Mouse (Mus musculus): ENCODE measurements around the gene Tec. TPM values are rescaled to one million over a fixed set of nuclear protein-coding genes. Genes with fewer than 3 reads are reported as not detected.

The Tec gene
- polyA plus RNA-seq, 1 experiment from 2014 or later, result 3.4 TPM

DNA sequence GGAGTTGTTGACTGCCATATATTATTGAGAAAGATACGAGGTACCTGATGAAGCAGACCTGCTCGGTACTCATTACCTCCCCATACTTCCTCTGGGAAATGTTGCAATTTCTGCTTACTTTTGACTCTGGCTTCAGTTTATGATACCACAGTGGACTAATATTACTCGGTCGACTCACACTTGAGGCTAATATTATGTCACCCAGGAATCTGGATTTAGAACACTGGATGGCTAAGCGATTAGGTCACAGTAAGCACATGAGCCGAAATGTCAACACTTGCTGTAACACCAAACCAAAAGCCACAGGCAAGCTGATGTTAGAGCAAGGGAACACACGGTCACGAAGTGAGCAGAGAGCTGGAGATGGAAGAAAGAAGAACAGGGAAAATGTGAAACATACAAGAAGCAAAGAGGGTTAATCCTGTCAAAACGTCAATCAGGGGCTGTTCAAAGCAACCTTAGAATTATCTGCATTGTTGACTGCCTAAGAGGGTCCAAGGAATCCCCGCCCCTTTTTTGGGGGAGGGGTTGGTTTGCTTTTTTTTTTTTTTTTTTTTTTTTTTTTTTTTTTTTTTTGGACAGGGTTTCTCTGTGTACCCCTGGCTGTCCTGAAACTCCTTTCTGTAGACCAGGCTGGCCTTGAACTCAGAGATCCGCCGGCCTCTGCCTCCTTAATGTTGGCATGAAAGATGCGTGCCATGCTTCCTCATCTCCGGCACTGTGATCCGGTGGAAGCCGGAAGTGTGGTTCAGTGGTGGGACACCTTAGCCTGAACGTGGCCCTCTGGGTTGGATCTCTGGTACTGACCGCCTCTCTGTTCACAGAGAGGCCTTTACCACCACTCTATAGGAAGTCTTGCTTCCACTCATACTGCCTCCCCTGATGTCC is 36.9 kb upstream of the Tec start:
- H3K4me2 ChIP-seq, result no peak overlapping the region
- H3K9me3 ChIP-seq, result no peaks in the 10 kb centered on the region
- H3K4me1 ChIP-seq (replicated peaks), result no peaks in the 10 kb centered on the region
- H3K9ac ChIP-seq (replicated peaks), result no peak overlapping the region
- H3K4me3 ChIP-seq (replicated peaks), result no peak overlapping the region
- H3K27ac ChIP-seq, result no peak overlapping the region
- ATAC-seq (ENCODE audit: insufficient number of reproducible peaks, insufficient read depth, low FRiP score, low TSS enrichment, low read depth), result no peak
- whole genome bisulfite sequencing, result 81% methylated on average over 18 of the region's 18 CpGs
- H3K36me3 ChIP-seq, result no peaks in the 10 kb centered on the region
- no peaks in the 10 kb centered on the region for H3K27me3 ChIP-seq

DNA sequence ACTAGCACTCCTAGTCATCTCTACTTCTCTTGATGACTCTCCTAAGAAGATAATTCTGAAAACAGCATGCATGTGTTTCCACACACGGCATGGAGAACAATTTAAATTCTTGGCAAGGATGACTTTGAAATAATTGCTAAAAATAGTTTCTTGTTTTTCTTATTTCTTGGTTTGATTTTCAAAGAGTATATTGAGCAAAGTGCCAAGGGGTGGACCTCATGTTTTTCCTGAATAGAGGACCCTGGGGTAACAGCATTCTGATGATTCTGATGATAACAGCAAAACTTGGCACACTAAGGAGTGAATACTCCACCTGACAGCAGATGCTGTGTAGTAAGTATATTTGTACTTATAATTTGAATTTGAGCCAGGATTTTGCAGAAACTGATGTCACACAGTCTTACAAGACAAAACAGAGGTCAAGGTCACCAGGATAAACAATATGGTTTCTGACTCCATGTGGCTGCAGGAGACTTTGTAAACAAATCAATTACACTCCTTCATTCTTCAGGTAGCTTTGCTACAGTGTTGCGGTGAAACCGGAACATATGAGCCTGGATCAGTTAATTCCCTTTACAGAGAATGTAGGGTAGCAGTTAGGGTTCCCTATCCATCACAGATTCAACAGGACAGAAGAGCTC is 34.7 kb upstream of the Tec start:
- 93% methylated on average over 3 of the region's 3 CpGs for WGBS
- no peaks in the 10 kb centered on the region for H3K27me3 ChIP-seq

DNA sequence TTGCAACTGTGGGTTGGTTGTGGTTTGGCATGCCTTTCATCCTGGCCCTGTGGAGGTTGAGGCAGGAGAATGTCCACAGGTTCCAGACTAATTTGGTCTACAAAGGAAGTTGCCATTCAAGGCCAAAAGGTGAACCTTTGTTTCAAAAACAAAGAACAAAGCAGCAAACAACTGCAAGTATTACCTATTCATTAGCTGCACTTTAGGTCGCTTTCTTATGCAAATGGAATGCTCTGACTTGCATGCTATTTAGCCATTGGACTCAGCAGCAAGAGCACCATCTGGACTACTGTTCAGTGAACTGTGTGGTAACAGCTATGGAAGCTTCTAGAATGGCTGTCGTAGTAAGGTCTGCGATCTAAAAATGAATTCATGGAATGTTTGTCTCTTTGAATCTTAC is 34.0 kb upstream of the Tec start:
- H3K4me1 ChIP-seq (replicated peaks), result no peaks in the 10 kb centered on the region
- H3K4me2 ChIP-seq, result no peak overlapping the region
- H3K4me3 ChIP-seq (replicated peaks), result no peak overlapping the region
- H3K27me3 ChIP-seq, result no peaks in the 10 kb centered on the region
- H3K27ac ChIP-seq, result no peak overlapping the region
- no peaks in the 10 kb centered on the region for H3K36me3 ChIP-seq
- no peak for ATAC-seq (ENCODE audit: insufficient number of reproducible peaks, insufficient read depth, low FRiP score, low TSS enrichment, low read depth)
- no peaks in the 10 kb centered on the region for H3K9me3 ChIP-seq
- WGBS, result 75% methylated on average over 3 of the region's 3 CpGs
- H3K9ac ChIP-seq (replicated peaks), result no peak overlapping the region

More for the DNA sequence above, 34.7 kb upstream of the Tec start:
- ATAC-seq (ENCODE audit: insufficient number of reproducible peaks, insufficient read depth, low FRiP score, low TSS enrichment, low read depth), result no peak
- Histone ChIP-seq H3K4me2 (no peak overlapping the region), H3K27ac (no peak overlapping the region), H3K9me3 (no peaks in the 10 kb centered on the region), H3K4me3 (replicated peaks) (no peak overlapping the region), H3K9ac (replicated peaks) (no peak overlapping the region), H3K4me1 (replicated peaks) (no peaks in the 10 kb centered on the region), H3K36me3 (no peaks in the 10 kb centered on the region)

DNA sequence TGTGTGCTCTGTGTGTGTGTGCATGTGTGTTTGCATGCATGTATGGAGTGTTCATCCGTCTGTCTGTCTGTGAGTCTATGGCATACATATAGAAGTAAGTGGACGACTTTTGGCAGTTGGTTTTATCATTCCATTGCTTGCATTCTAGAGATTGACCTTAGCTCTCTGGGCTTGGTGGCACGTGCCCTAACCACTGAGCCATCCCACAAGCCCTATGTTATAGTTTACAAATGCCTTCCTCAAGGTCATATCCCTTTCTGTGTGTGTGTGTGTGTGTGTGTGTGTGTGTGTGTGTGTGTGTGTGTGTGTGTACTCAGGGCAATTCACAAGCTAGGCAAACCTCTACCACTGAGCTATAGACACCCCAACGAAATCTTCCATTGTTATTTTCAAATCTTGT is 33.6 kb upstream of the Tec start:
- Histone ChIP-seq H3K4me1 (replicated peaks) (no peaks in the 10 kb centered on the region), H3K27me3 (no peaks in the 10 kb centered on the region), H3K4me2 (no peak overlapping the region), H3K9ac (replicated peaks) (no peak overlapping the region), H3K36me3 (no peaks in the 10 kb centered on the region), H3K9me3 (no peaks in the 10 kb centered on the region), H3K27ac (no peak overlapping the region), H3K4me3 (replicated peaks) (no peak overlapping the region)
- 85% methylated on average over 4 of the region's 4 CpGs for WGBS
- ATAC-seq (ENCODE audit: insufficient number of reproducible peaks, insufficient read depth, low FRiP score, low TSS enrichment, low read depth), result no peak

DNA sequence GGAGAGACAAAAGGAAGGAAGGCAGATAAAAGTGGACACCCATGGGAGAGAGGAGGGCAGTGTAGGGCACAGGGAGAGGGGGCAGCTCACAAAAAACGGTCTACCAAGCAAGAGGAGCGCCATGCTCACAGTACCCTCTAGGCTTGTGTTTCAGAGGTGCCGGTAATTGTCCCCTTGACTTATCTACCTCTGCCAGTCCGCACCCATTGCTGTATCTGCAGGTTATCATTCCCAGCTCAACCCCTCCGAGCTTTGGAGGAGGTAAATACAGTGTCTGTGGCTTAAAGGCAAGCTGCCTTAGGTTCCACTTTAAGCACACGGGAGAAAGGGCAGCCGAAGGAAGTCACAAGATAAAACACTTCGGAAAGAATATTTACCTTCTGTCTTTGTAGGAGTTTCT is 31.0 kb upstream of the Tec start:
- no peak overlapping the region for H3K27ac ChIP-seq
- no peaks in the 10 kb centered on the region for H3K9me3 ChIP-seq
- ATAC-seq (ENCODE audit: insufficient number of reproducible peaks, insufficient read depth, low FRiP score, low TSS enrichment, low read depth), result no peak
- WGBS, result 91% methylated on average over 8 of the region's 8 CpGs
- no peaks in the 10 kb centered on the region for H3K27me3 ChIP-seq
- H3K4me2 ChIP-seq, result no peak overlapping the region
- H3K9ac ChIP-seq (replicated peaks), result no peak overlapping the region
- H3K4me1 ChIP-seq (replicated peaks), result no peaks in the 10 kb centered on the region
- H3K4me3 ChIP-seq (replicated peaks), result no peak overlapping the region
- H3K36me3 ChIP-seq, result no peaks in the 10 kb centered on the region

DNA sequence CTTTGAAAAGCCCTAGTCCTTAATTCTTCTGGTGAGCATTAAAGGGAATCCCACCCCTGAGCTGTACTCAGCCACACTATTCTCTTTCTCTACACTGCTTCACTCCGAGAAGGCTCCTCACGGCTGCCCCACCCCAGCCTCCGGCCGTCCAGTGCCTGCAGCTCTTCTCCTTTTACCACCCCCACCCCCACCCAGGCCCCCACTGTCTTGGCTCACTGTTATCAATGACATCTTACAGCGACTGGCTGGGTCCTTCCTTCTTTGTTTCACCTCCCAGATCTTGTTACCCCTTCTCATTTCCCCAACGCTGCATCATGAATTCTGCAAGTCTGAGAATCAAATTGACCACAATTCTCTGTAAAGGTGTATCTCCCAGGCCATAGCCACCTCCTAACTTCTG is 29.7 kb upstream of the Tec start:
- WGBS, result 55% methylated on average over 6 of the region's 6 CpGs
- H3K4me2 ChIP-seq, result no peak overlapping the region
- ATAC-seq (ENCODE audit: insufficient number of reproducible peaks, insufficient read depth, low FRiP score, low TSS enrichment, low read depth), result no peak
- H3K4me1 ChIP-seq (replicated peaks), result no peaks in the 10 kb centered on the region
- no peak overlapping the region for H3K27ac ChIP-seq
- H3K27me3 ChIP-seq, result no peaks in the 10 kb centered on the region
- no peaks in the 10 kb centered on the region for H3K36me3 ChIP-seq
- H3K4me3 ChIP-seq (replicated peaks), result no peak overlapping the region
- H3K9ac ChIP-seq (replicated peaks), result no peak overlapping the region
- H3K9me3 ChIP-seq, result no peaks in the 10 kb centered on the region

DNA sequence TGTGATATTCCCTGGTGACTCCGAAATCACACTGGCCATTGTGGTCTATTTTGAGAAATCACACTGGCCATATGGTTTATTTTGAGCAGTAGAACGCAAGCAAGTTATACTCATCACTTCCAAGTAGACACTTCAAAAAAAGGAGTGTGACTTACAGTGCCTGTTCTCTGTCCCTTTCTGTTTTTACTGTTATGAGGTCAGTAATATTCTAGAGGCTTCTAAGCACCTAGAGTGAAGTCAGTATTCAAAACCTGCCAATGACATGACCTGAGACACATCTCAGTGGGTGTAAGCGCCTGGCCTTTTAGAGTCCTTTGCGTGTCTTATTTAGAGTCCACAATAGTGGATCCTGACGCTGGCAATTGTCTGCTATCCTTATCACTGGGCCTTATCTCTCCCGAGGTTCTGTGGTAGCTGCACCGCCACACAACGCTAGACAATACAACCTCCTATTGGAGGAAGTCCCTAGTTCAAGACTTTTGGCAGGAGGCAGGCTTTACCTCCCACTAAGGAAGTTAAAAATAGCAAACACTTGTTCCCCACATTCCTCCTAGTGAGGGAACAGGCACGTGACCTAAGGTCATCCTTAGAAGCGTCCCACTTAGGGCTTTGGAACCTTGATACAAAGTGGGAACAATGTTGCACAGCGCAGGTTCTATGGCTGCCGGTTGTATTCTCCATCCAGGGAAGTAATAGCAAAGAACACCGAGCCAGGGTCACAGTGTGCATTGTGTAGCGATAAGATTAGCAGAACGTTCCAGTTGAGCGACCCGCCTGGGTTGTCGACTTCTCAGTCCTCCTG is 28.4 kb upstream of the Tec start:
- H3K4me1 ChIP-seq (replicated peaks), result no peaks in the 10 kb centered on the region
- no peak overlapping the region for H3K4me3 ChIP-seq (replicated peaks)
- no peak for ATAC-seq (ENCODE audit: insufficient number of reproducible peaks, insufficient read depth, low FRiP score, low TSS enrichment, low read depth)
- no peak overlapping the region for H3K9ac ChIP-seq (replicated peaks)
- no peaks in the 10 kb centered on the region for H3K36me3 ChIP-seq
- no peaks in the 10 kb centered on the region for H3K27me3 ChIP-seq
- H3K27ac ChIP-seq, result no peak overlapping the region
- WGBS, result 87% methylated on average over 18 of the region's 18 CpGs
- no peak overlapping the region for H3K4me2 ChIP-seq
- H3K9me3 ChIP-seq, result no peaks in the 10 kb centered on the region

DNA sequence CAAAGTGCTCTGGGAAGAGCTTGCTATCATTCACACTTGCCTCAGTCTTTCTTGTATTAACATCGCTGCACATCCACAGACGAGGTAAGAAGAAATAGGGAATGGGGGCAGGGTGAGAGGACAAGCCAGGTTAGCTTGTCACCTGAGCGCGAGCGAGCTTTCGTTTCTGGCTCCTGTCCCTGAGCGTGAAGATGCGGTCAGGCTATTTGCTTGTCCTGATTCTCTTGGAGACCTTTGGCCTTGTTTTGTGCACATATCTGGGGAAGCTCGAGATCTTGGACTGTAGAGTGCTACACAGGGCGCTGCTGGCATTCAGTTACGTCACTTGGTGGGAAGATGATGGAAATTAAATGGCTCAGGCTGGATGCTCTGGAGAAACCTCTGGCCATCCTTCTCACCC is 27.0 kb upstream of the Tec start:
- no peak overlapping the region for H3K27ac ChIP-seq
- peaks cover 7% of the 10 kb centered on the region for H3K27me3 ChIP-seq
- H3K9me3 ChIP-seq, result no peaks in the 10 kb centered on the region
- no peaks in the 10 kb centered on the region for H3K4me1 ChIP-seq (replicated peaks)
- H3K4me2 ChIP-seq, result no peak overlapping the region
- H3K36me3 ChIP-seq, result no peaks in the 10 kb centered on the region
- no peak overlapping the region for H3K9ac ChIP-seq (replicated peaks)
- H3K4me3 ChIP-seq (replicated peaks), result no peak overlapping the region
- WGBS, result 93% methylated on average over 11 of the region's 11 CpGs
- ATAC-seq (ENCODE audit: insufficient number of reproducible peaks, insufficient read depth, low FRiP score, low TSS enrichment, low read depth), result no peak

DNA sequence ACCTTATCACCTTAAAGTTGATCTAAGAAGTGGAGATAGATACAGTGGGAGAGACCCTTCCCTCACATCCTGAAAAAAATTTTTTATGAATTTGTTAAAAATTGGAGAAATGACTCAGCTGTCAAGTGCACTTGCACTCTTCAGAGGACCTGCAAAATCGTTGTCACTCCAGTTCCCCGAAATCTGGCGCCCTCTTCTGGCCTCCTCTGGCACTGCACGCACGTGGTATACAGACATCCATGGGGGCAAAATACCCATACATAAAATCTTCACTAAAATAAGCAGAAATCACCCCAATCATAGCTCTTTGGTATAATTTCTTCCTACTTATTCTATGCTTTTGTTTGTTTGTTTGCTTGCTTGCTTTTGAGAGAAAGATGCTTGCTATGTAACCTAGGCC is 25.7 kb upstream of the Tec start:
- Histone ChIP-seq H3K36me3 (no peaks in the 10 kb centered on the region), H3K9ac (replicated peaks) (no peak overlapping the region), H3K27me3 (peaks cover 7% of the 10 kb centered on the region), H3K4me1 (replicated peaks) (peaks cover 3% of the 10 kb centered on the region), H3K27ac (no peak overlapping the region), H3K9me3 (no peaks in the 10 kb centered on the region), H3K4me2 (no peak overlapping the region), H3K4me3 (replicated peaks) (no peak overlapping the region)
- no peak for ATAC-seq (ENCODE audit: insufficient number of reproducible peaks, insufficient read depth, low FRiP score, low TSS enrichment, low read depth)
- WGBS, result 55% methylated on average over 5 of the region's 5 CpGs

DNA sequence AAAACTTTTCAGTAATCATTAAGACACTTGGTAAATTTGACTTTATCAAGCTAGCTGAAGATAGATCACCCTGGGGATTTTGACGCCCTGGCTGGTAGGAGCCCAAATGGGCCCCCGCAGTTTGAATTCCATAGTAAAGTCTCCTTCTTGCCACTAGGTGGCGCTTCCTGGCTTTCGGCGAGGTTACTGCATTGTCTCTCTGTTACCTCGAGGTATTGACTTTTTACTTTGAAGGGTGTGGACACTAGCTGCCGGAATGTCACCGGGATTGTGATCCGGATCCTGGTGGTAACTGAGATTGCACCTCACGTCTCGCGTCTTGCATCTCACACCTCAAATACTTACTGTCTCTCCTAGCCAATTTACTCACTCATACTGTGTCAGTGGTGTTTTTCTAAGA is 23.3 kb upstream of the Tec start:
- Histone ChIP-seq H3K27me3 (peaks cover 7% of the 10 kb centered on the region), H3K27ac (no peak overlapping the region), H3K36me3 (no peaks in the 10 kb centered on the region), H3K9me3 (no peaks in the 10 kb centered on the region), H3K4me2 (no peak overlapping the region), H3K4me1 (replicated peaks) (peaks cover 22% of the 10 kb centered on the region), H3K9ac (replicated peaks) (no peak overlapping the region), H3K4me3 (replicated peaks) (no peak overlapping the region)
- no peak for ATAC-seq (ENCODE audit: insufficient number of reproducible peaks, insufficient read depth, low FRiP score, low TSS enrichment, low read depth)
- 5% methylated on average over 12 of the region's 12 CpGs for WGBS

DNA sequence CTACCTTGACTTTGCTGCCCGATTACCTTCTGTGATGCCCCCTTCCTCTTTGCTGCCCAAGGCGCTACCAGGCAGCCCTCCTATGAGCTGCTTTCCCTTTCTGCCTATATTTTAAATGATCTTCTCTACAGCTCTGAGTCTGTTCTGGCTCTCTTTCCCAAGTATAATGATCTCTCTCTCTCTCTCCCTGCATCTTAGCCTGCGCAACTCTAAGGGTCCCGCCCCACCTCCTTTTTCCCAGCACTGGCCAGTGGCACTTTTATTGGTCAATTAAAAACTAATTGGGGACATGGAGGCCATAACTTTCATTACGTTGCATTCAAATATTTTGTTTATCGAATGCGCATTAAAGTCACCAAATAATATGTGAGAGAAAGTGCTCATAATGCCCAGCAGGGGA is 20.0 kb upstream of the Tec start:
- H3K4me2 ChIP-seq, result peak overlapping the region; percentile 30
- no peak overlapping the region for H3K9ac ChIP-seq (replicated peaks)
- H3K27ac ChIP-seq, result peak overlapping the region; percentile 57; the same call in 1 of the 2 replicates
- H3K9me3 ChIP-seq, result no peaks in the 10 kb centered on the region
- 0 out of 2 replicates have a peak overlapping the region, but pooled peaks have one; percentile 1 for H3K4me3 ChIP-seq (replicated peaks)
- WGBS, result 34% methylated on average over 7 of the region's 7 CpGs
- H3K4me1 ChIP-seq (replicated peaks), result peaks cover 22% of the 10 kb centered on the region
- peaks cover 15% of the 10 kb centered on the region for H3K27me3 ChIP-seq
- peak; percentile 71; the same call in 1 of the 2 replicates for ATAC-seq (ENCODE audit: insufficient number of reproducible peaks, insufficient read depth, low FRiP score, low TSS enrichment, low read depth)
- H3K36me3 ChIP-seq, result no peaks in the 10 kb centered on the region

Measured in limb, embryonic 12.5 days (tissue).